Mouse (Mus musculus): ENCODE measurements around the gene Rnf220. TPM values are rescaled to one million over a fixed set of nuclear protein-coding genes. Genes with fewer than 3 reads are reported as not detected.

The Rnf220 gene
- polyA plus RNA-seq, 1 experiment from 2014 or later = 50.7 TPM

DNA sequence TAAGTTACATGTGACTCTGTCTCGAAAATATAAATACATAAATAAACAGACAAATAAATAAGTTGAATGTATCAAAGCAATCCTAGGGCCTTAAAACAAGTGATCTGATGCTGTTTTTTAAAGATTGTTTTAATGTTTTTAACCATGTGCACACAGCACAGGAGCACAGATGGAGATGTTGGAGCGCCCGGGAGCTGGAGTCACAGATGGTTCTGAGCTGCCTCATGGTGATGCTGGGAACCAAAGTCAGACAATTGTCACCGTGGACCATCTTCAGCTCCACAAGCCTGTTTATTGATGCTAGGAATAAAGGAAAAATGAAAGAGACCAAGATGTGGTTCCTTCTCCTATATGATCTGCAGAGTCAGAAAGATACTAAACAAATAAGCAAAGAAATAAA lies 21.4 kb upstream of the Rnf220 start:
- H3K27ac ChIP-seq (ENCODE audit: low read length) = no peak overlapping the region

GRCm38 (mm10) chr4:117499043-117499442 lies 2.2 kb upstream of the Rnf220 start:
- H3K27ac ChIP-seq (ENCODE audit: low read length) = no peak overlapping the region
- no peaks in the 10 kb centered on the region for H3K36me3 ChIP-seq (ENCODE audit: insufficient read depth, low read length)
- peaks cover 33% of the 10 kb centered on the region for H3K27me3 ChIP-seq (replicated peaks; ENCODE audit: insufficient read depth, low read length)
- ATAC-seq (no peak), DNase-seq (ENCODE audit: low spot score) (no peak)
- H3K4me3 ChIP-seq (ENCODE audit: low read depth, low read length) = no peak overlapping the region
- H3K4me1 ChIP-seq (ENCODE audit: insufficient read depth, low read depth, low read length) = peaks cover 6% of the 10 kb centered on the region; the same call in 1 of the 2 replicates
- 77% methylated on average over 8 of the region's 8 CpGs for WGBS
- H3K9ac ChIP-seq (replicated peaks; ENCODE audit: low read depth) = no peak overlapping the region
- TF ChIP-seq EP300 (IDR thresholded peaks at IDR 0.05) = no peak
- no peak for TF ChIP-seq CTCF (IDR thresholded peaks at IDR 0.05)
- no peak overlapping the region for H3K4me2 ChIP-seq (replicated peaks; ENCODE audit: low read depth, low read length)
- peaks cover 3% of the 10 kb centered on the region; the same call in 1 of the 2 replicates for H3K9me3 ChIP-seq (ENCODE audit: low read length)

More for the DNA sequence above, 21.4 kb upstream of the Rnf220 start:
- DNase-seq (ENCODE audit: low spot score) (no peak), ATAC-seq (no peak)
- Histone ChIP-seq H3K27me3 (replicated peaks; ENCODE audit: insufficient read depth, low read length) (no peaks in the 10 kb centered on the region), H3K4me2 (replicated peaks; ENCODE audit: low read depth, low read length) (no peak overlapping the region), H3K36me3 (ENCODE audit: insufficient read depth, low read length) (no peaks in the 10 kb centered on the region), H3K4me3 (ENCODE audit: low read depth, low read length) (no peak overlapping the region), H3K4me1 (ENCODE audit: insufficient read depth, low read depth, low read length) (no peaks in the 10 kb centered on the region), H3K9me3 (ENCODE audit: low read length) (no peaks in the 10 kb centered on the region), H3K9ac (replicated peaks; ENCODE audit: low read depth) (no peak overlapping the region)
- no peak for TF ChIP-seq CTCF (IDR thresholded peaks at IDR 0.05)
- TF ChIP-seq EP300 (IDR thresholded peaks at IDR 0.05) = no peak
- WGBS = 86% methylated on average over 4 of the region's 4 CpGs

GRCm38 (mm10) chr4:117495869-117496401 lies 917 bp downstream of the Rnf220 start:
- Histone ChIP-seq H3K27me3 (replicated peaks; ENCODE audit: insufficient read depth, low read length) (peaks cover 61% of the 10 kb centered on the region), H3K4me1 (ENCODE audit: insufficient read depth, low read depth, low read length) (peaks cover 10% of the 10 kb centered on the region; the same call in 1 of the 2 replicates), H3K4me2 (replicated peaks; ENCODE audit: low read depth, low read length) (peak overlapping the region; percentile 77), H3K4me3 (ENCODE audit: low read depth, low read length) (peak overlapping the region; percentile 36), H3K9me3 (ENCODE audit: low read length) (no peaks in the 10 kb centered on the region), H3K9ac (replicated peaks; ENCODE audit: low read depth) (no peak overlapping the region), H3K27ac (ENCODE audit: low read length) (no peak overlapping the region), H3K36me3 (ENCODE audit: insufficient read depth, low read length) (no peaks in the 10 kb centered on the region)
- DNase-seq (ENCODE audit: low spot score) (no peak), ATAC-seq (no peak)
- WGBS = under 1% methylated on average over 33 of the region's 33 CpGs
- no peak for TF ChIP-seq CTCF (IDR thresholded peaks at IDR 0.05)

DNA sequence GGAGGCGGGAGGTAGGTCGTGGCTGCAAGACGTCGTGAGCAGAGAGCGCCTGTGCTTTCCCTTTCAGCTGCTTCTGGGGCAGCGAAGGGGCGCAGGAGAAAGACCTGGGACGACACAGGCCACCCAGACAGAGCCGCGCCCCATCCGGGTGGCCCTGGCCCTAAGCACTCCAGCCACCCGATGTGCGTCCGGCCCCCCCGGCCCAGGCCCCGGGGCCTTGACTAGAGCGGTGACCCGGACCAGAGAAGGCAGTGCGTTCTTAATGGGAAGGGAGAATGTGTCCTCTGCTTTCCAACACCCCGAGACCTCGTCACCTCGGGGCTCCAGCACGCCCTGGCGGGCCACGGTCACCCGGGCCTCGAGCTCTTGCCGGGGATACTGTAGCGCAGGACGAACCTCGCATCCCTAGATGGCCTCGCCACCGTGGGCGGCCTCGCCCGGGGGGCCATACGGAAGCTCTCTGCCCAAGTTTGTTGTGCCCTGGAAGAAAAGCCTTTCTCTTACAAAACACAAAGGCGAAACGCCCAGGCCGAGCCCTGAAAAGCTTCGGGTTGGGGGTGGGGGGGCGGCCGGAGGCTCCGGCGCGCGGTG lies 1.8 kb downstream of the Rnf220 start:
- Histone ChIP-seq H3K27ac (ENCODE audit: low read length) (no peak overlapping the region), H3K27me3 (replicated peaks; ENCODE audit: insufficient read depth, low read length) (peaks cover 70% of the 10 kb centered on the region), H3K4me3 (ENCODE audit: low read depth, low read length) (peak overlapping the region; percentile 48), H3K9me3 (ENCODE audit: low read length) (no peaks in the 10 kb centered on the region), H3K9ac (replicated peaks; ENCODE audit: low read depth) (peak overlapping the region; percentile 19; the same call in 1 of the 2 replicates), H3K4me1 (ENCODE audit: insufficient read depth, low read depth, low read length) (peaks cover 10% of the 10 kb centered on the region; the same call in 1 of the 2 replicates), H3K4me2 (replicated peaks; ENCODE audit: low read depth, low read length) (peak overlapping the region; percentile 77), H3K36me3 (ENCODE audit: insufficient read depth, low read length) (no peaks in the 10 kb centered on the region)
- DNase-seq (ENCODE audit: low spot score) = peak; percentile 34
- peak; percentile 59 for ATAC-seq
- 2% methylated on average over 44 of the region's 47 CpGs for WGBS
- TF ChIP-seq CTCF (IDR thresholded peaks at IDR 0.05) (no peak), EP300 (IDR thresholded peaks at IDR 0.05) (no peak)

GRCm38 (mm10) chr4:117493905-117494851 lies 2.7 kb downstream of the Rnf220 start:
- Histone ChIP-seq H3K9me3 (ENCODE audit: low read length) (no peaks in the 10 kb centered on the region), H3K4me3 (ENCODE audit: low read depth, low read length) (peak overlapping the region; percentile 48), H3K36me3 (ENCODE audit: insufficient read depth, low read length) (no peaks in the 10 kb centered on the region), H3K4me1 (ENCODE audit: insufficient read depth, low read depth, low read length) (peaks cover 10% of the 10 kb centered on the region; the same call in 1 of the 2 replicates), H3K27ac (ENCODE audit: low read length) (peak overlapping the region; percentile 20; the same call in 1 of the 2 replicates), H3K27me3 (replicated peaks; ENCODE audit: insufficient read depth, low read length) (peaks cover 77% of the 10 kb centered on the region), H3K4me2 (replicated peaks; ENCODE audit: low read depth, low read length) (peak overlapping the region; percentile 77), H3K9ac (replicated peaks; ENCODE audit: low read depth) (peak overlapping the region; percentile 19)
- no peak for TF ChIP-seq EP300 (IDR thresholded peaks at IDR 0.05)
- no peak for TF ChIP-seq CTCF (IDR thresholded peaks at IDR 0.05)
- no peak for DNase-seq (ENCODE audit: low spot score)
- peak; percentile 18; the same call in 1 of the 2 replicates for ATAC-seq
- 2% methylated on average over 56 of the region's 71 CpGs for WGBS

- H3K27ac ChIP-seq (ENCODE audit: low read length) = no peak overlapping the region
- no peak for ATAC-seq
- H3K9ac ChIP-seq (replicated peaks; ENCODE audit: low read depth) = no peak overlapping the region
- 0 out of 2 replicates have a peak overlapping the region, but pooled peaks have one; percentile 48 for H3K4me3 ChIP-seq (ENCODE audit: low read depth, low read length)
- DNase-seq (ENCODE audit: low spot score) = no peak
- TF ChIP-seq EP300 (IDR thresholded peaks at IDR 0.05) = no peak
- TF ChIP-seq CTCF (IDR thresholded peaks at IDR 0.05) = no peak
- peaks cover 10% of the 10 kb centered on the region; the same call in 1 of the 2 replicates for H3K4me1 ChIP-seq (ENCODE audit: insufficient read depth, low read depth, low read length)
- 6% methylated on average over 17 of the region's 17 CpGs for WGBS
- no peaks in the 10 kb centered on the region for H3K9me3 ChIP-seq (ENCODE audit: low read length)
- H3K4me2 ChIP-seq (replicated peaks; ENCODE audit: low read depth, low read length) = peak overlapping the region; percentile 33; the same call in 1 of the 2 replicates
- H3K27me3 ChIP-seq (replicated peaks; ENCODE audit: insufficient read depth, low read length) = peaks cover 77% of the 10 kb centered on the region
- H3K36me3 ChIP-seq (ENCODE audit: insufficient read depth, low read length) = no peaks in the 10 kb centered on the region
These were observed 3.7 kb downstream of the Rnf220 start for GRCm38 (mm10) chr4:117493161-117493568.

All from lung, postnatal 0 days (tissue).